Mouse (Mus musculus): ENCODE data around the gene 2010003K11Rik. TPM values are rescaled to one million over a fixed set of nuclear protein-coding genes. Genes with fewer than 3 reads are reported as not detected.

2010003K11Rik gene
- total RNA-seq, 1 experiment from 2014 or later: not detected

DNA sequence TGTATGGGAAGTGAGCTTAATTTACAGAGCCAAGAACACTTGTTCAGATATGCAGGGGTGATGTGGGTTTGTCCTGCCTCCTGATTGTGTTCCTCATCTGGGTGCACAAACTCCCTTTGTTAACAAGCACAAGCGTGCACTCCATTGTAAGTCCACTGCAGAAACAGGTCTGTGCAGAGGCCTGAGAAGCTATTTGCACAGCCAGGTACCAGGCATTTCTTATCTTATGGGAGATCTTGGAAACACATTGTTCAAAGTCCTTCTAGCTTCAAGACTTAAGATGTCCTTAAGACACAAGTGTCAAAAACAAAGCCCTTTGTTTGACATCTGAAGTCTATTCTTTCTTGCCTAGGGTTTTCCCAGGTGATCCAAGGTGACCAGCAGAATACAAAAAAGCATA, 6.4 kb upstream of the 2010003K11Rik start:
- ATAC-seq (replicated peaks; ENCODE audit: insufficient number of reproducible peaks, low FRiP score, low TSS enrichment, poor library complexity, severe bottlenecking): no peak

DNA sequence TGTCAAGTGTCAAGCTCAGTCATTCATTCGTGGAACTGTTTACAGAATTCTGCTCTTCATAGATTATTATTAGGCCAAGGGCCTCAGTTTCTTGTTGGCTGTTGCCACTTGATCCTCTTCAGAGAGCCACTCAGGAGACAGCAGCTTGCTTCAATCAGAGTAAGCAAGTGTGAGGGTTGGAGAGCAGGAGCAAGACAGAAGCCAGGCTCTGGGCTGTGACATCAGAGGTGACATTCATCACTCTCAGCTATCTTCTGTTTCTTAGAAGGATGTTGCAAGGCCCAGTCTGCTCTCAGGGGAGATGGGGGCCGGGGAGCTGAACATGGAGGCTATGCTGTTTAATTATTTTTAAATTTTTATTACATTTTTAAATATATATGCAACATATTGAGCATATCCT, 4.3 kb upstream of the 2010003K11Rik start:
- ATAC-seq (replicated peaks; ENCODE audit: insufficient number of reproducible peaks, low FRiP score, low TSS enrichment, poor library complexity, severe bottlenecking): no peak

DNA sequence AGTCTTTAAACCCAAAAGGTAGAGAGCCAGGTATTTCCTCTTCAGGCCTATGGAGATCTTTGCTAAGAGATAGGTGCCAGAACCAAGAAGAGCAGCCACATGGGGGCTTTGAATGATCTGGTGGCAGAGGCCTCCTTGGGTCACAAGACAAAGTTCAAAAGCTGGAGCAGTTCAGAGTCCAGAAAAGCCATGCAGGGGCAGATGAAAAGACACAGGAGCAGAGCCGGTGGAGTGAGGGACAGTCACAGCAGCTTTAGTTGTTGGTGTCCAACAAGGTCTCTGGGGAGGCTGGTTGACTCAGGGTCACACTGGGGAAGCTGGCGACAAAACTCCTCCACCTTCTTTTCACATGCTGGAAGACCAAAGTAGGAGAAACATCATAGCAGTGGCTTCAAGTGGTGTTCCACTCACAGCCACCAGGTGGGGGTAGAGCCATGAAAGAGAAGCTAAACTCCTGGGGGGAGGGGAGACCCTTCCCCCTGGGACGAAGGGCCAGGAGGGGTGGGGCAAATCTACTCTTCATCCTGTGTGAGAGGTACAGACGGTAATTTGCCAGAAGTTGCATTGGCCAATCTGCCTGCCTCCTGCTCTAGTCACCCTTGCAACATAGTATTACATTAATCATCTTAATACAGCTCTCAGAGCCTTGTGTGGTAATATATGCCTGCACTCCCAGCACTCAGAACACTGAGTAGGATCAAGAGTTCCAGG, 965 bp downstream of the 2010003K11Rik start:
- peak; percentile 70; the same call in 1 of the 2 replicates for ATAC-seq (replicated peaks; ENCODE audit: insufficient number of reproducible peaks, low FRiP score, low TSS enrichment, poor library complexity, severe bottlenecking)

DNA sequence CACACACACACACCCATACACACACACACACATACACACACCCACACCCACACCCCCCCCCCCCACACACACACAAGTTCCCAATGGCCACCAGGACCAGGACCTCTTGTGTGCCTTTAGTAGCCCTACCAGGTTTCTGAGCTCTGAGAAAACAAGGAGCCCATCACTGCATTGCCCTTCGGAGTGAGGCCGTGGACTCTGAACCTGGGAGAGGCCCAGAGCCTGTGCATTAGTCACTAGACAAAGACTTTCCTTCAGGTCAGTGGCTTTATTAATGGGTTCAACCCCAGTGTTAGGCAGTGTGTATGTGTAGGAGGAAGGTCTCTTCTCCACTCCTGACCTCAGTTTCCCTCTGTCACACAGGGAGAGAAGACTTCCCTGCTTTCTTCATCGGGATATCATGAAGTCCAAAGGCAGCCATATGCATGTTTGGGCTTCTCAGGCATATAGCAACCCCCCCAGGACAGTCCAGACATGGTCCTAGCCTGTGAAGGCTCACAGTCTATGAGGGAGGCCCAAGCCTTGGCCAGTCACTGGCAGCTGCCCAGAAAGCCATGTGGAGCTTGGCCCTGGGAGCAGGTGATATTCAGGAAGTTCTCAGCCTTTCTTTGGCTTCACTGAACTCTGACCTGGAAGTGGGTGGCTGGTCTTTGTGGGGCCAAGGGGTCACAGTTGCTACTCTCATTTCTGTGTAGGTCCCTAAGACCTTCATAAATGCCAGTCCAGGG, 1.7 kb downstream of the 2010003K11Rik start:
- ATAC-seq (replicated peaks; ENCODE audit: insufficient number of reproducible peaks, low FRiP score, low TSS enrichment, poor library complexity, severe bottlenecking): no peak

DNA sequence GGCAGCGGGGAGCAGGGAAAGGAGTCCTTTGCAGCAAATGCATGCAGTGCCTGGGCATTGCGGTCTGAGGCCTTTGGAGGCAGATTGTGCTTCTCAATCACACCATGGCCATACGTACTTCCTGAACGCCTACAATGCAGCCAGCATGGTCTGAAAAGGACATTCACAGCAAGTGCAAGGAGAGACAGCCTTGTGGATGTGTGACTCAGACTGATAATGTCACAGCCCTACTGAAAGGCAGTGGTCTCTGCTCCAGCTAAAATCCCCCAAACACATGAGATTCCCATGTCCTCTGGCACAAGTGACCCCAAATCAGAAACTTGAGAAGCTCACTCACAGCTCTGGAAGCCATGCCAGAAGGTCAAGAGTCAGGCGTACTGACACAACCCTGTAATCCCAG, 2.6 kb downstream of the 2010003K11Rik start:
- ATAC-seq (replicated peaks; ENCODE audit: insufficient number of reproducible peaks, low FRiP score, low TSS enrichment, poor library complexity, severe bottlenecking): no peak

DNA sequence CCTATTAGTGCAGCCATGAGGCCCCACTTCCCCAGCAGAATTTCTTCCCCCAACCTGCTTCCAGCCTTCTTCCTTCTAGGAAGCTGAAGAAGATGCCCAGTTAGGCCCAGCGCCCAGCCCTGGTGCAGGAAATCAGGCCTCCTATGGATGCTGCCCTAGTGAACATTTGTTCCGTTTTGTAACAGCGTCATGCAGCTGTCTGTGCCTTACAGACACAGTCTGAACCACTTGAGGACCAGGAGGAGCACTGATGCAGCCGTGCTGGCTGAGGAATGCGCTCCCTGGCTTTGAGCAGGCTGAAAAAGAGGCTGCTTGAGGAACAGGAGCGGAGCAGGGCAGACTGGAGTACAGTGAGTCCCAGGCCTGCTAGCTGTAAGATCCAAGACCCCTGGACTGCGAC, 3.7 kb downstream of the 2010003K11Rik start:
- ATAC-seq (replicated peaks; ENCODE audit: insufficient number of reproducible peaks, low FRiP score, low TSS enrichment, poor library complexity, severe bottlenecking): no peak

DNA sequence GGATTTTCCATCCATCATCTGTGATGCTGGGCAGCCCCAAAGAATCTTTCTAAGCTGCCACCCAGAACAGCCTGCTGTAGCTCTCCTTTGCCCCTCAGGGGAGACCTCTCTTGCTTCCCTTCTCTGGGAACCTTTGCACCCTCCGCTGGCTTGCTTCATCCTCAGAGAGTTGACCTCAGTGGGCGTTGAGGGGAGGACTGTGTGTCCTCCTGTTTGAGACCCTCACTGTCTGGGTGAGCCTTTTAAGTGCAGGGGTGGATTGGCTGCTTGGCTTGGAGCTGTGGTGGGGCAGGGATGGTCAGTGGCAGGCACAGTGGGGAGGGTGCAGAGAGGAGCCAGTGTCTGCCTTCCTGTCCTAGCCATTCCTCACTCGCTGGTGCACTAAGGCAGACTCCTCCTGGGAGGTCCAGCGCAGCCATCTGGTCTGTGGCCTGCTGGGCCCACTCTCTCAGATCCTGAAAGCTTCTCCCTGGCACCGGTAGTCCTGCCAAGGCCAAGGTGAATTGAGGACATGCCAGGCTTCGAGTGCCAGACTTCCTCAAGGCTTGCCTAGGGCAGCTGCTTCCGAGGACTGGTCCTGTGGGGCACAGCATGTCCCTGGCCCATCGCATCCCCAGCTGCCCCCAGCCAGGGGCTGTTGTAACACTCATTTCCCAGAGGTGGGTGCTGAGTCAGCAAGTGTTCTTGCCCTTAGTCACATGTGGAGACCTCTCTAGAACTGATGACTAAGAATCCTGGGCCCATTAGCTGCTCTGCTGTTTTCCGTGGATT, 5.7 kb downstream of the 2010003K11Rik start:
- no peak for ATAC-seq (replicated peaks; ENCODE audit: insufficient number of reproducible peaks, low FRiP score, low TSS enrichment, poor library complexity, severe bottlenecking)

DNA sequence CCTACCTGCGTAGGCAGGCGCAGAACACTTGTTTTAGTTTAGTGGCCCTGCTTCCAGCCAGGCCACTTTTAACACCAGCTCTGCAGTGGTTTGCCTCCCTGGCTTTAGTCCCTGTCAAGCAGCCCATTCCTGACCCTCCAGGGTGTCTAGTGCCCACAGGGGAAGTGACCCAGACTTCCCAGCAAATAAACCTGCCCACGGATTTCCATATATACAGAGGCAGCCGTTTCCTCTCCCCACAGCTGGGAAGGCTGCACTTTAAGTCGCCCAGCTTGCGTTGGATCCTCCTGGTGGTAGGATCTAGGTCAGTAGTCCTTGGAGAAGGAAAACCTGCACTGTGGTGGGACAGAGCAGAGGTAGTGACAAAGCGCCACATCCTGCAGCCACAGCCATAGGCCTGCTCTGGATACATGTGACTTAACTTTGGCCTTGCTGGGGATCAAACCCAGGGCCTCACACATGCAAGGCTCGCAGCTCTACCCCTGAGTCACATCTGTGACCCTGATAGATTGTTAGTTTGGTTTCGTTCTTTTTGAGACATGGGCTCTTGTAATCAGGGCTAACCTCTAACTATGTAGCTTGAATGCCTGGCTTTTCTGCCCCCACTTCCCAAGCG, 7.2 kb downstream of the 2010003K11Rik start:
- no peak for ATAC-seq (replicated peaks; ENCODE audit: insufficient number of reproducible peaks, low FRiP score, low TSS enrichment, poor library complexity, severe bottlenecking)

DNA sequence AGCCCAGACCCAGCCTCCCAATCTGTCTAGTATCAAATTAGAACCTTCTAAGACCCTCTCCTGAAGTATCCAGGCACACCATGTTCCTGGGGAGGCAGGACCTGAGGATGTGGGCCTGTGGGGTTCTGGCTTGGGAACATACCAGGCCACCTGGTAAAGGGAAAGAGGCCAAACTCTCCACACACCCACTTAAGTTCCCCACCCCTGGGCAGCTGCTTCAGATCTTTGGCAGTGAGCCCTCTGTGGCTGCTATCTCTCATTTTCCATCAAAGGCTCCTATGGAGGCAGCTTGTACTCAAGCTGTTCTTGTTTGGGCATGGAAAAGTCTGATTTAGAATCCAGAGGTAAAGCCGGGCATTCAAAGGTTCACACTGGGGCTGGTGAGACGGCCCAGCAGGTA, 10.5 kb downstream of the 2010003K11Rik start:
- no peak for ATAC-seq (replicated peaks; ENCODE audit: insufficient number of reproducible peaks, low FRiP score, low TSS enrichment, poor library complexity, severe bottlenecking)

DNA sequence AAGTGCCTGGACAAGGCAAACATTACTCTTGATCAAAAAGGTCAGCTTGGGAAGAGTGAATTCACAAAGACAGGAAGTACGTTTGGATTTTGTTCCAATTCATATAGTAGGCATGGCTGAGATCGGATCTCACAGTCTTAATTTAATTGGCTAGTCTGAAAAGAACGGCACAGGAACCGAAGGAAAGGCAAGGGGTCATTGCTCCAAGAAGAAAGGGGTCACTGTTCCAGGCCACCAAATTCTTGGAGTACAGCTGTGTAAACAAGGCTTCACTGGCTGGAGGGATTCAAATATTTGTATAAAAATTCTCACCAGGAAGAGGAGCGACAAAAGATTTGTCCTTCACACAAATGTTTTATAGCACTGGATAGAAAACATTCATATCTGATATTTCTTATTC, 13.4 kb downstream of the 2010003K11Rik start:
- ATAC-seq (replicated peaks; ENCODE audit: insufficient number of reproducible peaks, low FRiP score, low TSS enrichment, poor library complexity, severe bottlenecking): no peak

DNA sequence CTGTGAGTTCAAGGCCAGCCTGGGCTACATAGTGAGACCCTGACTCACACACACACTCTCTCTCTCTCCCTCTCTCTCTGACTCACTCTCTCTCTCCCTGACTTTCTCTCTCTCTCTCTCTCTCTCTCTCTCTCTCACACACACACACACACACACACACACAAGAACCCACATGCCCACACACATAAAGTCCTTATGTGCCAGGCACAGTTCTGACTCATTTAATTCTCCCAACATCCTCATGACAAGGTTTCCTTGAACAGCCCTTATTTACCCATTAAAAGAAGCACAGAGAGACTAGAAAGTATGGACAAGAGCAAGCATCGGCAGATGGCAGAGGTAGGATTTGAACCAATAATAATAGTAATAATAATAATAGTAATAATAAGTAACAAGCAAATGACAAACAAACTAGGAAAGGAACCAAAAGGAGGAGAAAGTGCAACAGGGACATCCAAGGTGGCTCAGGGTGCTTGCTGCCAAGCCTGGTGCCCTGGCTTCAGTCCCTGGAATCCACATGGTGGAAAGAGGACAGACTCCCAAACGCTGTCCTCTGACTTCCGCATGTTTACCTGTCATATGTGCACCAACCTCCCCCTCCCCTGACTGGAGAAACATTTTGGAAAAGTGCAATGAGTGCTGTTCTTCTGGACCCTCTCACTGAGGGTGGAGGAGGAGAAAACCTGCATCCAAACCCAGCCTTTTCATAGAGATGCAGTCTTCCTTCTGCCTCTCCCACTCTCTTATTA, 16.1 kb downstream of the 2010003K11Rik start:
- no peak for ATAC-seq (replicated peaks; ENCODE audit: insufficient number of reproducible peaks, low FRiP score, low TSS enrichment, poor library complexity, severe bottlenecking)

DNA sequence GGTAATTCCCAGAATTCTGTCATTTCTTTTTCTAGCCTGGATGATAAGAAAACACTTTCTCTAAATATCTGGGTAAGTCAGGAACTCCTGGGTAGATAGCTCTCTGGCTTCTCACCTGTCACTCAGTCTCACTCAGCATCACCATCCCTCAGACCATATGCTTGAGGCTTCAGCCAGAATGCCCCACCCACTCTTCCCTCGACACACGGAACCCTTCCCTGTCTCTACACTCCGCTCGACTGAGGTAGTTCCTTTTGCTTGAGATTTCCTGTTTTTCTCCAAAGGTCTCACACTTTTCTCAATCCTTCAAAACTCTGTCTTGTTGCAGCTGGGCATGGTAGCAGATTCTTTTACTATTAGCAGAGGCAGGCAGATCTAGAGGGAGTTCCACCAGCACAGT, 17.1 kb downstream of the 2010003K11Rik start:
- no peak for ATAC-seq (replicated peaks; ENCODE audit: insufficient number of reproducible peaks, low FRiP score, low TSS enrichment, poor library complexity, severe bottlenecking)

DNA sequence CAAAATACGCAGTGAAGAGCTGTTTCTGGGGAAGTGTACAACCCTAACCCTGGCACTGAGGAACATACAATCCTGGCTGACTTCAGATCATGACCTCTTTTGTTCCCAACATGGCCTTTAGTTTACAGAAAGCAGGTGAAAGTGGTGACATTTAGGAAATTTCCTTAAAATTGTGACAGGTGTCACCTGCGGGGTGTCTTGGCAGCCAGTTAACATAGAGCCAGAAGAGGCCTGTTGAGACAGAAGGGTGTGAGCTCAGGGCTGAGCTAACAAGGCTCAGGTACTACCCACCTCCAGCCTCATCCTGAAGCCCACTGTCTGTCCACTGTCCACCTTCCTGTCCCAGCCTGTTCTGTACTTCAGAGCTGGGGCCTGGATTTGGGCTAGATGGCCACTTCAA, 18.3 kb downstream of the 2010003K11Rik start:
- no peak for ATAC-seq (replicated peaks; ENCODE audit: insufficient number of reproducible peaks, low FRiP score, low TSS enrichment, poor library complexity, severe bottlenecking)

DNA sequence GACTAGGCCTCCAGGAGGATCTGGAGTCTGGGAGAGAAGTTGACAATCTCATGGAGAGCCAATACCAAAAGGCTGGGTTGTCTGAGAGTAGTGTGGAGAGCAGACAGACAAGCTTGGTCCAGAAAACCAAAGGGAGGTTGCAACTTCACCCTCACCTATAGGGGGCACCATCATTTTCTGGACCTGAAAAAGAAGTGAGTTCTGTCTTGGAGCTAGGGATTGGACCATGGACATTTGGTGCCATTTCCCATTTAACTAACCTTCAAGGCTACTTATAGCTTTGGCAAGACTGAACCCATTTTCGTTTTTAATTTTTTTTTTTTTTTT, 20.2 kb downstream of the 2010003K11Rik start:
- no peak for ATAC-seq (replicated peaks; ENCODE audit: insufficient number of reproducible peaks, low FRiP score, low TSS enrichment, poor library complexity, severe bottlenecking)

DNA sequence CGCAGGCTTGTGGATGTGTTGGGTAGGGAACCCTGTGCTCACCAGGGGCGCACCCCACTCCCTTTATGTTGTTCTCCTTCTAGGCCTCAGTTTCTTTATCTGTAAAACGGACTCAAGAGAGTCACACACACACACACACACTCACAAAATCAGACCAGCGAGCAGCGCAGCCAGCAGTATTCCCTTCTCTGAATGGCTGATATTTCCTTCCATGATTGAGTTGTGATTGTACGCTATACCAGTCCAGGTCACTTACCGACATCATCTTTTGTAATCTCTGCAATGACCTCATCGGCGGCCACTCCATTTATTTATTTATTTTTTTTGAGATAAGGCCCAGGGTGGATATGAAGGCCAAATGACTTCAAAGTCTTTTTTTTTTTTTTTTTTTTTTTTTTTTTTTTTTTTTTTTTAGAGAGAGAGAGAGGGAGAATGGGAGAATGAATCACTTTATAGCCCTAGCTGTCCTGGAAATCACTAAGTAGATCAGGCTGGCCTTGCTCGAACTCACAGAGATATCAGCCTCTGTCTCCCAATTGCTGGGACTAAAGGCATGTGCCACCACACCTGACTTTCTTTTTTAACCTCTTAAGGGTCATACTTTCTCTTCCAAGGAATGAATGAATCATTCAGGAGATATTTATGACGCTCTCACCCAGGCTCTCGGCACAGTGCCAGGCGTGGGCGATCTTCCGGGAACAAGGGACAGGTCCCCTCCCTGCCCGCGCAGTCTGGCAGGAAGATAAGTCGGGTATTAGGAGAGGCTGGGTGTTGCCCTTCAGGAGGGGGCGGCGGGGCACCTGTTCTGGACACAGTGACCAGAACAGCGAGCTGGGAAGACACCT, 20.8 kb downstream of the 2010003K11Rik start, which contains the start of gene Syt12:
TSS of gene Syt12 (minus strand) at position 103 of the 845 bp plus-strand sequence.
- no peak for ATAC-seq (replicated peaks; ENCODE audit: insufficient number of reproducible peaks, low FRiP score, low TSS enrichment, poor library complexity, severe bottlenecking)

DNA sequence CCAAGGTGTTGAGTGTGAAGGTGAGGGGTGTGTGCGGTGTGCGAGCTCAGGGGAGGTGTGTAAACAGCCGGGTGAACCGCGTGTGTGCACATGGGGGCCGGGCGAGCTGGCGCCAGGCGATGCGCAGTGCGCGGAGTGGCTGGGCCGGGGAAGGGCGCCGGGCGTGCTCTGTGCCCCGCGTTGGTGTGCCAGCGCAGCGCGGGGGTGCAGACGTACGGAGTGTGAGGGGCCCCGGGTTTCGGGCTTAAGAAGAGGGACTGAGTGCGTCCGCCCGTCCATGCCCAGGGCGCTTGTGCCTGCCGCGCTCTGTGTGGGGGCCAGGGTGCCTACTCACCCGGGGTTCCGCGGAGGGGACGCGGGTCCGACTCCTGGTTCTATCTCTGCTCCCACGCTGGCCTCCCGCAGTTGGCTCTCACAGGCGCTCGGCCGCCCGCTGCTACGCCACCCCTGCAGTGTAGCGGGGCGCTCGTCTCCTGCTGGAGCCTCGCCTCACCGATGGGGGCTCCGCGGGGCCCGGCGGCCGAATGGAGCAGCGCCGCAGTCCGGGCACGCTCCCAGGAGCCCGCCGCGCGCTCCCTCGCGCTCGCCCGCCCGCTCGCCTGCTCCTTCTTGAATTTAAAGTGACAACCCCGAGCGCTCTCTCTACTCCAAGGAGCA, 21.7 kb downstream of the 2010003K11Rik start:
- no peak for ATAC-seq (replicated peaks; ENCODE audit: insufficient number of reproducible peaks, low FRiP score, low TSS enrichment, poor library complexity, severe bottlenecking)

DNA sequence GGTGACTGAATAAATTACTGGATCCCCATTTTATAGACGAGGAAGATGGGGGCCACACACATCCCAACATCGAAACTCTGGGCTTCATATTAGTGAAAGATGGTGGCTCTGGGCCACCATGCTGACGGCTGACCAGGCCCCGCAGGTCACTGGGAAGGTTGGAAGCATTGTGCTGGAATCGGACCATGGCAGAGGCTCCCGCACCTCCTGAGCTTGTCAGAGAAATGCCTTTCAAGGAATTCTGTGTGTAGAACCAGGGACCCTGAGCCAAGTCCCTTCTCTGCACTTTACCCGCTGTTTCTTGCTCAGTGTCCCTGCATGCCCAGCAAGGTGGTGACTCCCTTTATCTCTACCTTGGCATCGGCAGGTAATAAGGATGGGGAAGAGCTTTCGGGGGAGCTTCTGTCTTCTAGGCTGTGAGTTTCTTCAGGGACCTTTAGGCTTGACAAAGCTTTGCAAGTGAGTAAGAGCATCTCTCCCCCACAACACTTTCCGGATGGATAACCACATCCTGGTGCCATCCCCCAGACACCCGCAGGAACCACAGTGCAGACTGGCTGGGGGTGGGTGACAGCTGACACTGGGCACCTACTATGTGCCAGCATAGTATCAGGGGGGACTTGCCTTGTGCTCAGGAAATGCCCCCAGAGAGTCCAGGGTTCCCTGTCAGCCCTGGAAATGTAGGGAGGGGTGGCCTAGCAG, 23.0 kb downstream of the 2010003K11Rik start:
- no peak for ATAC-seq (replicated peaks; ENCODE audit: insufficient number of reproducible peaks, low FRiP score, low TSS enrichment, poor library complexity, severe bottlenecking)
